Mouse (Mus musculus) lung, adult 2 months (tissue): ENCODE measurements around the gene Ak4. TPM values are rescaled to one million over a fixed set of nuclear protein-coding genes. Genes with fewer than 3 reads are reported as not detected.

Source experiments
- DNase-seq: peaks from one replicate; pipeline ENCODE4 v3.0.0; 2022
- H3K4me1 ChIP-seq: fragments of 200-500 bp; 2 replicates; pipeline ENCODE4 v1.6.1; 2011; ENCODE audit warnings: low read length; ENCODE audit not compliant: control insufficient read depth, insufficient read depth
- H3K4me3 ChIP-seq: fragments of 200-500 bp; replicated peaks from 2 replicates; pipeline ENCODE3; 2011; ENCODE audit warnings: low read depth, mild to moderate bottlenecking, control low read depth, low read length; ENCODE audit errors: extremely low read depth
- CTCF ChIP-seq: fragments of 200-500 bp; IDR thresholded peaks from 2 replicates; pipeline ENCODE4 v1.5.1; 2011; ENCODE audit warnings: mild to moderate bottlenecking, low read length, control low read depth; ENCODE audit not compliant: insufficient read depth
- POLR2A ChIP-seq: fragments of 200-500 bp; IDR thresholded peaks from 2 replicates; pipeline ENCODE4 v1.6.1; 2011; ENCODE audit warnings: low read depth, mild to moderate bottlenecking, control low read depth, low read length, borderline replicate concordance; ENCODE audit errors: extremely low read depth
- WGBS: fragments of 180-500 bp; shearing (Covaris S2); methylation state at CpG from one replicate; pipeline ENCODE4 v1.1.7; 2018; 5-methylcytosine and 5-hydroxymethylcytosine counted together
- polyA plus RNA-seq: library from polyadenylated mRNA; depleted of rRNA; stranded (reverse); fragments of >200 nt; gene quantifications from 2 replicates; pipeline ENCODE4 v1.2.3, GENCODE M21; 2012

Gene Ak4
- polyA plus RNA-seq, 1 experiment, result 1.6 TPM

GRCm38 (mm10) chr4:101490320-101490917, 71.3 kb downstream of the Ak4 start:
- DNase-seq, result no peak
- no peak for TF ChIP-seq POLR2A
- no peak for TF ChIP-seq CTCF
- Histone ChIP-seq H3K4me3 (no peak overlapping the region), H3K4me1 (no peaks in the 10 kb centered on the region)
- WGBS, result 57% methylated on average over 8 of the region's 8 CpGs

- DNase-seq, result no peak
- Histone ChIP-seq H3K4me3 (no peak overlapping the region), H3K4me1 (no peaks in the 10 kb centered on the region)
- TF ChIP-seq CTCF (no peak), POLR2A (no peak)
- 69% methylated on average over 6 of the region's 6 CpGs for WGBS
Observed at GRCm38 (mm10) chr4:101491704-101492103, 72.6 kb downstream of the Ak4 start.

- H3K4me3 ChIP-seq, result no peak overlapping the region
- no peaks in the 10 kb centered on the region for H3K4me1 ChIP-seq
- no peak for DNase-seq
- TF ChIP-seq POLR2A (no peak), CTCF (no peak)
Observed at GRCm38 (mm10) chr4:101493611-101494197, 74.6 kb downstream of the Ak4 start.

- DNase-seq, result no peak
- WGBS, result 3% methylated on average over 28 of the region's 28 CpGs
- Histone ChIP-seq H3K4me1 (no peaks in the 10 kb centered on the region), H3K4me3 (no peak overlapping the region)
- no peak for TF ChIP-seq CTCF
- TF ChIP-seq POLR2A, result no peak
Observed at GRCm38 (mm10) chr4:101496188-101496533, 77.1 kb downstream of the Ak4 start.

GRCm38 (mm10) chr4:101496534-101497237, 77.6 kb downstream of the Ak4 start, which contains the start of gene Dnajc6:
TSS of gene Dnajc6 (plus strand) at chr4:101496648.
- 1% methylated on average over 56 of the region's 57 CpGs for WGBS
- no peak for DNase-seq

GRCm38 (mm10) chr4:101497336-101497735, 78.3 kb downstream of the Ak4 start:
- TF ChIP-seq POLR2A (no peak), CTCF (no peak)
- no peaks in the 10 kb centered on the region for H3K4me1 ChIP-seq
- 8% methylated on average over 14 of the region's 14 CpGs for WGBS
- DNase-seq, result no peak
- no peak overlapping the region for H3K4me3 ChIP-seq

More at GRCm38 (mm10) chr4:101496534-101497237, 77.6 kb downstream of the Ak4 start, which contains the start of gene Dnajc6:
- H3K4me3 ChIP-seq, result peak within 1 kb of the TSS; percentile 32
- TF ChIP-seq POLR2A, result no peak
- no peaks in the 10 kb centered on the region for H3K4me1 ChIP-seq

GRCm38 (mm10) chr4:101504470-101505007, 85.5 kb downstream of the Ak4 start:
- Histone ChIP-seq H3K4me1 (peaks cover 6% of the 10 kb centered on the region; the same call in 1 of the 2 replicates), H3K4me3 (no peak overlapping the region)
- DNase-seq, result no peak
- WGBS, result 78% methylated on average over 7 of the region's 7 CpGs
- TF ChIP-seq CTCF (no peak), POLR2A (no peak)

GRCm38 (mm10) chr4:101505966-101506365, 86.9 kb downstream of the Ak4 start:
- 54% methylated on average over 2 of the region's 2 CpGs for WGBS
- Histone ChIP-seq H3K4me3 (no peak overlapping the region), H3K4me1 (peaks cover 6% of the 10 kb centered on the region; the same call in 1 of the 2 replicates)
- no peak for TF ChIP-seq POLR2A
- no peak for DNase-seq

- H3K4me1 ChIP-seq, result peaks cover 6% of the 10 kb centered on the region; the same call in 1 of the 2 replicates
- H3K4me3 ChIP-seq, result no peak overlapping the region
- DNase-seq, result no peak
- TF ChIP-seq POLR2A (no peak), CTCF (no peak)
Observed at GRCm38 (mm10) chr4:101506372-101506771, 87.3 kb downstream of the Ak4 start.

- TF ChIP-seq POLR2A (no peak), CTCF (no peak)
- no peak for DNase-seq
- WGBS, result 10% methylated on average over 24 of the region's 24 CpGs
- Histone ChIP-seq H3K4me3 (peak overlapping the region; percentile 48), H3K4me1 (peaks cover 6% of the 10 kb centered on the region; the same call in 1 of the 2 replicates)
Observed at GRCm38 (mm10) chr4:101507571-101508422, 88.7 kb downstream of the Ak4 start.
